Mouse (Mus musculus): ENCODE data around the gene Hes1. TPM values are rescaled to one million over a fixed set of nuclear protein-coding genes. Genes with fewer than 3 reads are reported as not detected.

Gene Hes1
- polyA plus RNA-seq, 1 experiment from 2014 or later: 56.8 TPM

DNA sequence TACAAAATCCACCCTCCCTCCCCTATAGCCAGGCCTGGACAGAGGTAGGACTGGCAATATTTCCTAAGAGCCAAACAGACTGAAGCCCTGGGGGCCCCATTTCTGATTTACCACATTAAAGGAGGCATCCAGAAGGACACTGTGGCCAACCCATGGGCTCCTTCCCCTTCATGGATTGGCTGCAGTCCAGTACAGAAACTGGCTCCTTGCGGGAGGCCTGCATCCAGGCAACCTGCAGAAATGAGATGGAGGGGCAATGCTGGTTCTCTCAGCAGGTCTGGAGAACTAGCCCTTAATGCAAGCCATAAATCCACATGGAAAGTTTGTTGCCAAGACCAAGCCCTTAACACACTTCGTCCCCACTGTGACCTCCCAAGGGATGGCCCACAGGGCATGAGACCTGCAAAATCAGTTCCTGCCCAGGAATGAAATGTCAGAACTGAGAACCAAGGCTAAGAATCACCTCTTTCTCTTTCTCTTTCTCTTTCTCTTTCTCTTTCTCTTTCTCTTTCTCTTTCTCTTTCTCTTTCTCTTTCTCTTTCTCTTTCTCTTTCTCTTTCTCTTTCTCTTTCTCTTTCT lies 31.8 kb upstream of the Hes1 start:
- ATAC-seq (ENCODE audit: insufficient read depth, low FRiP score, low TSS enrichment) (no peak), DNase-seq (ENCODE audit: low spot score) (no peak)
- peaks cover 3% of the 10 kb centered on the region; the same call in 1 of the 2 replicates for H3K27me3 ChIP-seq (ENCODE audit: control insufficient read depth, insufficient read depth, low read length)
- peaks cover 4% of the 10 kb centered on the region for H3K4me1 ChIP-seq (ENCODE audit: control insufficient read depth, insufficient read depth, low read length)
- 69% methylated on average over 2 of the region's 2 CpGs for WGBS
- no peaks in the 10 kb centered on the region for H3K36me3 ChIP-seq (ENCODE audit: control insufficient read depth, insufficient read depth, low read length)
- no peak overlapping the region for H3K4me2 ChIP-seq (ENCODE audit: low read depth)
- H3K9me3 ChIP-seq (ENCODE audit: control insufficient read depth, low read length): no peaks in the 10 kb centered on the region
- no peak overlapping the region for H3K27ac ChIP-seq (ENCODE audit: low read depth, low read length)
- H3K4me3 ChIP-seq (ENCODE audit: low read depth, low read length): no peak overlapping the region
- H3K9ac ChIP-seq (ENCODE audit: low read length): no peak overlapping the region

DNA sequence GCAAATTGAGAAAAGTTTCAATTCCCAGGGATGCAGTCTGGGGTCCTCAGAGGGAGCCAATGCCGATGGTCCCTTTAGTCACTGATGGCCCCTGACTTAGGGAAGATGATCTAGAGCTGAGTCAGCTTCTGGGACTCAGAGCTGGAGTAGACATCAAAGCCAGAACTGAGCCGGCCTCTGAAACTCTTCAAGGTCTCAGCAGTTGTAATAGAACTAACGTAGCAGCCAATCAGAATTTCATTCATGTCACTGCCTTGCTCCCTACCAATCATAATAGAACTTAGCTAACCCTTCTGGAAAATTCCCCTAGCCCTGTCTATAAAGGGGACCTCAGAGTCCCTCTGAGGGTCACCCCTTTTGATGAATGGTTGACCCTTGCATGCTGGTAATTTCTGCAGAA lies 30.8 kb upstream of the Hes1 start:
- H3K9ac ChIP-seq (ENCODE audit: low read length): no peak overlapping the region
- no peak for DNase-seq (ENCODE audit: low spot score)
- peaks cover 5% of the 10 kb centered on the region; the same call in 1 of the 2 replicates for H3K27me3 ChIP-seq (ENCODE audit: control insufficient read depth, insufficient read depth, low read length)
- no peak for ATAC-seq (ENCODE audit: insufficient read depth, low FRiP score, low TSS enrichment)
- no peak overlapping the region for H3K27ac ChIP-seq (ENCODE audit: low read depth, low read length)
- peaks cover 1% of the 10 kb centered on the region for H3K4me1 ChIP-seq (ENCODE audit: control insufficient read depth, insufficient read depth, low read length)
- 77% methylated on average over 3 of the region's 3 CpGs for WGBS
- H3K9me3 ChIP-seq (ENCODE audit: control insufficient read depth, low read length): no peaks in the 10 kb centered on the region
- no peaks in the 10 kb centered on the region for H3K36me3 ChIP-seq (ENCODE audit: control insufficient read depth, insufficient read depth, low read length)
- H3K4me3 ChIP-seq (ENCODE audit: low read depth, low read length): no peak overlapping the region
- H3K4me2 ChIP-seq (ENCODE audit: low read depth): no peak overlapping the region

DNA sequence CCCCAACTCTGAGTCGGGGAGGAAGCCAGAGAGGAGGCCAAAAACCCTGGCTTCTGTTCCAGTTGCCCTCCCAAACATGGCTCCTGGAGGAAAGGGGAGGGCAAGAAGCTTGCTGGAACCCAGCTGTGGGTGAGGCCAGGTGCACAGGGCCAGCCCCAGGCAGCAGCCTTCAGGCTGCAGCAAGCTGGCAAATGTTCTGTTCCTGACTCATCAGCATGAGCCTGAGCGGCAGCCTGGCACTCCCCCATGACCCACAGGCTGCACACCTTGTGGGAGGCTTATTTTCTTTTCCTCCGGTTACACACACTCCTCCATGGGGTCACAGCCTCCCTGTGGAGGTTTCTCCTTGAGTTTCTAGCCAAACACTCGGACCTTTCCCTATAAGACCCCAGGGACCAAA lies 30.2 kb upstream of the Hes1 start:
- DNase-seq (ENCODE audit: low spot score) (no peak), ATAC-seq (ENCODE audit: insufficient read depth, low FRiP score, low TSS enrichment) (no peak)
- Histone ChIP-seq H3K36me3 (ENCODE audit: control insufficient read depth, insufficient read depth, low read length) (no peaks in the 10 kb centered on the region), H3K9ac (ENCODE audit: low read length) (no peak overlapping the region), H3K27me3 (ENCODE audit: control insufficient read depth, insufficient read depth, low read length) (peaks cover 9% of the 10 kb centered on the region; the same call in 1 of the 2 replicates), H3K4me3 (ENCODE audit: low read depth, low read length) (no peak overlapping the region), H3K4me2 (ENCODE audit: low read depth) (no peak overlapping the region), H3K4me1 (ENCODE audit: control insufficient read depth, insufficient read depth, low read length) (peaks cover 4% of the 10 kb centered on the region), H3K9me3 (ENCODE audit: control insufficient read depth, low read length) (no peaks in the 10 kb centered on the region), H3K27ac (ENCODE audit: low read depth, low read length) (no peak overlapping the region)
- 51% methylated on average over 4 of the region's 4 CpGs for whole genome bisulfite sequencing

DNA sequence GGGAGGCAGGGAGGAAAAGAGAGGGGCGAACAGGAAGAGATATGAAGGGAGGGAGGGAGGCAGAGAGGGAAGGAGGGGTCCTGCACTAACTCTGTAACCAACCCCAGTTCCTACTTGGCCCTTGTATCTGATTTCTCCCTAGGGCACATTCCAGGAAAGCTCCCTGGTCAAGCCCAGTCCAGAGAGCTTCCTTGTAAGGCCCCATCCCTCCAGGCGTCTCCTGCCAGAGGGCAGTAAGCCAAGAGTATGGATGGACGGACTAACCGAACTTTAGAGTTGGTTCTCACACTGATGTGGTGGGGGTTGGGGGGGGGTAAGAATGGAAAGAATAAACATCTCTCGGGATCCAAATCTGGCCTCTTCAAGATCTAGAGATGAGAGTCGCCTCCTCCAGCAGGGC lies 29.7 kb upstream of the Hes1 start:
- Histone ChIP-seq H3K36me3 (ENCODE audit: control insufficient read depth, insufficient read depth, low read length) (no peaks in the 10 kb centered on the region), H3K9me3 (ENCODE audit: control insufficient read depth, low read length) (no peaks in the 10 kb centered on the region), H3K4me1 (ENCODE audit: control insufficient read depth, insufficient read depth, low read length) (peaks cover 7% of the 10 kb centered on the region), H3K27me3 (ENCODE audit: control insufficient read depth, insufficient read depth, low read length) (peaks cover 12% of the 10 kb centered on the region; the same call in 1 of the 2 replicates), H3K27ac (ENCODE audit: low read depth, low read length) (no peak overlapping the region), H3K9ac (ENCODE audit: low read length) (no peak overlapping the region), H3K4me2 (ENCODE audit: low read depth) (no peak overlapping the region), H3K4me3 (ENCODE audit: low read depth, low read length) (no peak overlapping the region)
- WGBS: 74% methylated on average over 6 of the region's 6 CpGs
- DNase-seq (ENCODE audit: low spot score) (no peak), ATAC-seq (ENCODE audit: insufficient read depth, low FRiP score, low TSS enrichment) (no peak)

DNA sequence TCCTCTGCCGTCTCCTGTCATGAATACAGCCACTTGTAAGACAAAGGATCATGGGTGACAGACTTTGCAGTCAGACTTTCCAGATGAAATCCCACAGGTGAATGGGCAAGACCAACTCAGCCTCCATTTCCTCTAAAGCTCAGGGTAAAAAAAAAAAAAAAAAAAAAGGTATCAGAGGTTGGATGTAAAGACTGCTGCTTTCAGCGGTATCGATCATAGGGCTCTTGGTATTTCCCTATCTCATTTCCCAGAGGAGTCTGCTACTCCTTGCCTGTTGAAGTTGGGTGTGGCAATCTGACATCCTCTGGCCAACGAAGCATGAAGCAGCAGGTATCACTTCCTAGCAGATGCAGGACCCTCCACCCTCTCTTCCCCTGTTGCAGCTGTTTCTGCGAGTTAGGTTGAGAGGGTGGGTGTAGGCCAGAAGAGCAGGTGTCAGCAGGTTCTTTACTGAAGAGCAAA lies 29.2 kb upstream of the Hes1 start:
- WGBS: 83% methylated on average over 5 of the region's 5 CpGs
- H3K9ac ChIP-seq (ENCODE audit: low read length): no peak overlapping the region
- no peak overlapping the region for H3K4me3 ChIP-seq (ENCODE audit: low read depth, low read length)
- no peak for ATAC-seq (ENCODE audit: insufficient read depth, low FRiP score, low TSS enrichment)
- H3K4me2 ChIP-seq (ENCODE audit: low read depth): no peak overlapping the region
- no peaks in the 10 kb centered on the region for H3K9me3 ChIP-seq (ENCODE audit: control insufficient read depth, low read length)
- H3K4me1 ChIP-seq (ENCODE audit: control insufficient read depth, insufficient read depth, low read length): peaks cover 7% of the 10 kb centered on the region
- no peak overlapping the region for H3K27ac ChIP-seq (ENCODE audit: low read depth, low read length)
- no peak for DNase-seq (ENCODE audit: low spot score)
- H3K36me3 ChIP-seq (ENCODE audit: control insufficient read depth, insufficient read depth, low read length): no peaks in the 10 kb centered on the region
- H3K27me3 ChIP-seq (ENCODE audit: control insufficient read depth, insufficient read depth, low read length): peaks cover 12% of the 10 kb centered on the region; the same call in 1 of the 2 replicates

DNA sequence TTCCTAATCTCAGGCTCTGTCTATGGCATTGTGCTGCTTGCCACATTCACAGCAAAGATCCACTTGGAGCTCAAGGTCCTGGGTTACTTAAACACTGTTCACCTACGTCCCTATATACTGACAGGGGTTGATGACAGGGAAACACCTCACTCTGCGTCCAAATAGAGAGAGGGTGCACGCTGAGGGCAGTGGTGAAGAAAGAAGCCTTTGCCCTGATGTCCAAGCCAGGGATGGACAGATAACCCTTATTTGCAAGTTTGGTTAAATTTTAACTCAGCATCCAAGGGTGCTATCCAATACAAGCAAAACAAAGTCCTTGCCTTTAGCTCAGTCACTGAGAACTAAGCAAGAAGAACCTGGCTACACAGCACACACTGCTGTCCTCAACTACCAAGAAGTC lies 28.1 kb upstream of the Hes1 start:
- H3K9ac ChIP-seq (ENCODE audit: low read length): no peak overlapping the region
- peaks cover 7% of the 10 kb centered on the region for H3K4me1 ChIP-seq (ENCODE audit: control insufficient read depth, insufficient read depth, low read length)
- no peak overlapping the region for H3K4me3 ChIP-seq (ENCODE audit: low read depth, low read length)
- no peaks in the 10 kb centered on the region for H3K36me3 ChIP-seq (ENCODE audit: control insufficient read depth, insufficient read depth, low read length)
- WGBS: 76% methylated on average over 3 of the region's 3 CpGs
- ATAC-seq (ENCODE audit: insufficient read depth, low FRiP score, low TSS enrichment) (no peak), DNase-seq (ENCODE audit: low spot score) (no peak)
- H3K4me2 ChIP-seq (ENCODE audit: low read depth): no peak overlapping the region
- H3K27ac ChIP-seq (ENCODE audit: low read depth, low read length): no peak overlapping the region
- no peaks in the 10 kb centered on the region for H3K9me3 ChIP-seq (ENCODE audit: control insufficient read depth, low read length)
- peaks cover 12% of the 10 kb centered on the region; the same call in 1 of the 2 replicates for H3K27me3 ChIP-seq (ENCODE audit: control insufficient read depth, insufficient read depth, low read length)

DNA sequence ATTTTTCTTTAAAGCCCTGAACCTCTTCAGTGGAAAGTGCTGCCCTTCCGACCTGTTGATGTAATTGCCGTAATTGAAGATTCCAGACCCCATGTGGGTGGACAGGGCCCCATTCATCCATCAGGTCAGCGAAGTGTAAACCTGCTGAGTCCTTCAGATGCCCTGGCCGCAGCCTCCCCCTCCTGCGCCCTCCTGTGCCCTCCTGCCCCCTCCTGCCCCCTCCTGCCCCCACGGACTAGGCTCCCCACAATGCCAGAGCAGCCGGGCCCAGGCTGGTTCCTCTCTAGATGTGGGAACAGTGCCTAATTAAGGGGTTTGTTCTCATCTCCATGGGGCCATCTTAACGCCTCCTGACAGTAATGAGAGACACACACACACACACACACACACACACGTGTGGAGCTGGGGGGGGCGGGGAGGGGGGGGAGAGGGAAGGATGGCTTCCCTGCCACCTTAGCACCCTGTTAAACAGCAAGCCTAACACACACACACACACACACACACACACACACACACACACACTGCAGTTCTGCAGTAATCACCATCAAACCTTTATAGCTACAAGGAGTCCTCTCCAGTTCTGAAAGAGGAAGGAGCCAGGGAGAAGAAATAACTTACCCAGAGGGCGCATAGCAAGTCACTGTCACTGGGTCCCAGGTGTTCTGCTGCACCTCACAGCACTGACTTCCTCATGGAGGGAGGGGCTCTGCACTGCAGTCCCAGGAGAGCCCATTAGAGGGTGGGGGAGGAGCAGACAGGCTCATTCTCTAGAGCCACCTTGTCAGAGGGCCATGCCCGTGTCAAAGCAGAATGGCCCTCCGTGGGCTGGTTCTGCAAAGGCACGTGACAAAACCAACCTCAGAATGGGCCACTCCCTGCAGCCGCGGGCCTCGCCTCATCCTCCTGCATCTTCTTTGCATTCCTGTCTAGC lies 25.3 kb upstream of the Hes1 start:
- ATAC-seq (ENCODE audit: insufficient read depth, low FRiP score, low TSS enrichment): no peak
- H3K9ac ChIP-seq (ENCODE audit: low read length): no peak overlapping the region
- WGBS: 8% methylated on average over 15 of the region's 17 CpGs

DNA sequence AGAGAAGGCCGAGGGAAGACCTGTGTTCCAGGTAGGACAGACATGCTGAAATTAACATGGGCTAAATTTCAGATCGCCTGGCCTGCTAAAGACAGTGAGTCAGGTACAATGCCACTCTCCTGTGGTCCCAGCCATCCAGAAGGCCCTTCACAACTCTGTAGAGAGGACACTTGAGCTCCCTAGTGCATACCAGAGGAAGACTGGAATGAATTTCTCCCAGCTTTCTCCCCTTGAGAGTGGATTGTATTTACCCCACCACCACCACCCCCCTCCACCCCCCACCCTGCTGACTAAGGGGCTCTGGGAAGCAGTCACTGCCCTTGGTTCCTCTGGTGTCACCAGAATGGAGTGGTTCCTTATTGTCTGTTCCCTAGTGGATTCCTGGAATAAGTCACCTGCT lies 24.3 kb upstream of the Hes1 start:
- Histone ChIP-seq H3K27me3 (ENCODE audit: control insufficient read depth, insufficient read depth, low read length) (peaks cover 10% of the 10 kb centered on the region; the same call in 1 of the 2 replicates), H3K27ac (ENCODE audit: low read depth, low read length) (no peak overlapping the region), H3K9me3 (ENCODE audit: control insufficient read depth, low read length) (no peaks in the 10 kb centered on the region), H3K36me3 (ENCODE audit: control insufficient read depth, insufficient read depth, low read length) (no peaks in the 10 kb centered on the region), H3K4me3 (ENCODE audit: low read depth, low read length) (no peak overlapping the region), H3K4me2 (ENCODE audit: low read depth) (no peak overlapping the region), H3K4me1 (ENCODE audit: control insufficient read depth, insufficient read depth, low read length) (peaks cover 7% of the 10 kb centered on the region), H3K9ac (ENCODE audit: low read length) (no peak overlapping the region)
- DNase-seq (ENCODE audit: low spot score) (no peak), ATAC-seq (ENCODE audit: insufficient read depth, low FRiP score, low TSS enrichment) (no peak)
- 58% methylated on average over 2 of the region's 2 CpGs for WGBS

More for the DNA sequence above, 25.3 kb upstream of the Hes1 start:
- H3K36me3 ChIP-seq (ENCODE audit: control insufficient read depth, insufficient read depth, low read length): no peaks in the 10 kb centered on the region
- no peaks in the 10 kb centered on the region for H3K9me3 ChIP-seq (ENCODE audit: control insufficient read depth, low read length)
- H3K27ac ChIP-seq (ENCODE audit: low read depth, low read length): no peak overlapping the region
- peaks cover 11% of the 10 kb centered on the region; the same call in 1 of the 2 replicates for H3K27me3 ChIP-seq (ENCODE audit: control insufficient read depth, insufficient read depth, low read length)
- H3K4me3 ChIP-seq (ENCODE audit: low read depth, low read length): no peak overlapping the region
- H3K4me2 ChIP-seq (ENCODE audit: low read depth): no peak overlapping the region; the same call in 1 of the 2 replicates
- H3K4me1 ChIP-seq (ENCODE audit: control insufficient read depth, insufficient read depth, low read length): peaks cover 7% of the 10 kb centered on the region
- DNase-seq (ENCODE audit: low spot score): peak; percentile 29
